8 mouse cellular contexts compared by ENCODE assay signal in genomic region chrX:12225116-12225891, GRCm38 (mm10).
A peak's percentile ranks its signal among the peaks of the same experiment; 100 is the strongest.
DNase-seq lines count a peak whose midpoint lies in the region; ATAC-seq and TF ChIP-seq lines count a peak whose summit lies in the region.

No protein-coding gene starts in this region.

- H3K4me1 ChIP-seq in kidney, embryonic 15.5 days = 0 out of 2 replicates have a peak, but pooled peaks cover 8% of the 10 kb centered on the region
- peaks cover 14% of the 10 kb centered on the region for H3K4me1 ChIP-seq in forebrain, embryonic 10.5 days
- peaks cover 13% of the 10 kb centered on the region for H3K4me1 ChIP-seq in midbrain, embryonic 10.5 days

- 11% methylated on average over 18 of the region's 19 CpGs for WGBS in kidney, embryonic 15.5 days
- WGBS in forebrain, embryonic 10.5 days = 12% methylated on average over 19 of the region's 19 CpGs
- 13% methylated on average over 18 of the region's 19 CpGs for WGBS in midbrain, embryonic 10.5 days

- DNase-seq in kidney, adult 18-20 months = no peak
- DNase-seq in Patski (ENCODE audit: low read depth, low spot score) = no peak
- DNase-seq in forebrain, embryonic 10.5 days (ENCODE audit: extremely low spot score, low spot score) = no peak
- peak; percentile 12 for DNase-seq in midbrain, embryonic 10.5 days (ENCODE audit: low spot score)
- no peak for DNase-seq in ovary, postnatal 36 days (ENCODE audit: low spot score)
- DNase-seq in testis, postnatal 14 days (ENCODE audit: low spot score) = no peak

- H3K4me3 ChIP-seq in kidney, embryonic 15.5 days (replicated peaks) = peak overlapping the region; percentile 19
- peak overlapping the region; percentile 35 for H3K4me3 ChIP-seq in forebrain, embryonic 10.5 days
- H3K4me3 ChIP-seq in midbrain, embryonic 10.5 days = peak overlapping the region; percentile 39

- no peaks in the 10 kb centered on the region for H3K36me3 ChIP-seq in kidney, embryonic 15.5 days
- H3K36me3 ChIP-seq in forebrain, embryonic 10.5 days (replicated peaks) = no peaks in the 10 kb centered on the region
- H3K36me3 ChIP-seq in midbrain, embryonic 10.5 days = no peaks in the 10 kb centered on the region

- TF ChIP-seq CTCF in Patski (IDR thresholded peaks at IDR 0.05) = no peak

- POLR2A ChIA-PET in Patski (lab: Charles Lee) = no interaction called here

- in situ Hi-C loops in Patski (cut with MboI; ENCODE audit: low pct_unique_long_range_greater_than_20kb) = no loop called here

- no peak for ATAC-seq in kidney, embryonic 15.5 days (replicated peaks; ENCODE audit: low FRiP score)
- peak; percentile 62 for ATAC-seq in Patski
- no peak for ATAC-seq in megakaryocyte progenitor cell, adult 5-6 weeks (replicated peaks; ENCODE audit: poor library complexity)

- peaks cover 22% of the 10 kb centered on the region for H3K27me3 ChIP-seq in kidney, embryonic 15.5 days
- H3K27me3 ChIP-seq in Patski = peaks cover 10% of the 10 kb centered on the region
- H3K27me3 ChIP-seq in forebrain, embryonic 10.5 days (ENCODE audit: poor library complexity, severe bottlenecking) = peaks cover 47% of the 10 kb centered on the region
- H3K27me3 ChIP-seq in midbrain, embryonic 10.5 days (ENCODE audit: low read depth, poor library complexity, severe bottlenecking) = peaks cover 51% of the 10 kb centered on the region

- H3K4me2 ChIP-seq in kidney, embryonic 15.5 days = peak overlapping the region; percentile 52

- H3K9me3 ChIP-seq in kidney, embryonic 15.5 days (replicated peaks) = no peaks in the 10 kb centered on the region
- H3K9me3 ChIP-seq in forebrain, embryonic 10.5 days = no peaks in the 10 kb centered on the region
- no peaks in the 10 kb centered on the region for H3K9me3 ChIP-seq in midbrain, embryonic 10.5 days (replicated peaks)

- H3K27ac ChIP-seq in kidney, embryonic 15.5 days = no peak overlapping the region
- H3K27ac ChIP-seq in forebrain, embryonic 10.5 days = no peak overlapping the region
- H3K27ac ChIP-seq in midbrain, embryonic 10.5 days (replicated peaks) = peak overlapping the region; percentile 13; the same call in 1 of the 2 replicates

- CTCF ChIA-PET in Patski (lab: Charles Lee) = no interaction called here

- no peak overlapping the region for H3K9ac ChIP-seq in kidney, embryonic 15.5 days
